Mouse (Mus musculus): Measurements from ENCODE around the gene Nr5a2. TPM values are rescaled to one million over a fixed set of nuclear protein-coding genes. Genes with fewer than 3 reads are reported as not detected.

Gene Nr5a2
- total and polyA plus RNA-seq, 2 experiments from 2014 or later, result 0.43 to 2.6 TPM

GRCm38 (mm10) chr1:136894753-136895152 lies 65.5 kb downstream of the Nr5a2 start:
- Histone ChIP-seq H3K4me1 (ENCODE audit: insufficient read depth, low read length) (no peaks in the 10 kb centered on the region), H3K4me2 (ENCODE audit: low read depth, low read length, poor library complexity, severe bottlenecking) (no peak overlapping the region), H3K9ac (replicated peaks; ENCODE audit: low read length, poor library complexity, severe bottlenecking) (no peak overlapping the region), H3K36me3 (ENCODE audit: insufficient read depth, low read length) (no peaks in the 10 kb centered on the region), H3K27ac (ENCODE audit: low read depth, low read length) (no peak overlapping the region), H3K27me3 (ENCODE audit: insufficient read depth, low read length) (no peaks in the 10 kb centered on the region), H3K4me3 (ENCODE audit: low read depth, low read length) (no peak overlapping the region), H3K9me3 (ENCODE audit: low read length) (no peaks in the 10 kb centered on the region)
- 72% methylated on average over 2 of the region's 2 CpGs for WGBS
- ATAC-seq (ENCODE audit: low FRiP score) (no peak), DNase-seq (ENCODE audit: low spot score) (no peak)
- TF ChIP-seq CTCF (IDR thresholded peaks at IDR 0.05), result no peak

GRCm38 (mm10) chr1:136893162-136893561 lies 67.1 kb downstream of the Nr5a2 start:
- Histone ChIP-seq H3K9ac (replicated peaks; ENCODE audit: low read length, poor library complexity, severe bottlenecking) (no peak overlapping the region), H3K27ac (ENCODE audit: low read depth, low read length) (no peak overlapping the region), H3K4me1 (ENCODE audit: insufficient read depth, low read length) (peaks cover 5% of the 10 kb centered on the region; the same call in 1 of the 2 replicates), H3K4me3 (ENCODE audit: low read depth, low read length) (no peak overlapping the region), H3K4me2 (ENCODE audit: low read depth, low read length, poor library complexity, severe bottlenecking) (no peak overlapping the region), H3K36me3 (ENCODE audit: insufficient read depth, low read length) (no peaks in the 10 kb centered on the region), H3K27me3 (ENCODE audit: insufficient read depth, low read length) (no peaks in the 10 kb centered on the region), H3K9me3 (ENCODE audit: low read length) (no peaks in the 10 kb centered on the region)
- no peak for TF ChIP-seq CTCF (IDR thresholded peaks at IDR 0.05)
- no peak for ATAC-seq (ENCODE audit: low FRiP score)
- WGBS, result 89% methylated on average over 6 of the region's 6 CpGs
- no peak for DNase-seq (ENCODE audit: low spot score)

- TF ChIP-seq CTCF (IDR thresholded peaks at IDR 0.05), result no peak
- no peaks in the 10 kb centered on the region for H3K36me3 ChIP-seq (ENCODE audit: insufficient read depth, low read length)
- 85% methylated on average over 7 of the region's 7 CpGs for WGBS
- H3K9me3 ChIP-seq (ENCODE audit: low read length), result no peaks in the 10 kb centered on the region
- H3K4me2 ChIP-seq (ENCODE audit: low read depth, low read length, poor library complexity, severe bottlenecking), result no peak overlapping the region
- peaks cover 5% of the 10 kb centered on the region; the same call in 1 of the 2 replicates for H3K4me1 ChIP-seq (ENCODE audit: insufficient read depth, low read length)
- no peaks in the 10 kb centered on the region for H3K27me3 ChIP-seq (ENCODE audit: insufficient read depth, low read length)
- ATAC-seq (ENCODE audit: low FRiP score) (no peak), DNase-seq (ENCODE audit: low spot score) (no peak)
- H3K9ac ChIP-seq (replicated peaks; ENCODE audit: low read length, poor library complexity, severe bottlenecking), result no peak overlapping the region
- no peak overlapping the region for H3K27ac ChIP-seq (ENCODE audit: low read depth, low read length)
- H3K4me3 ChIP-seq (ENCODE audit: low read depth, low read length), result no peak overlapping the region
Observed at GRCm38 (mm10) chr1:136890439-136890838, 69.8 kb downstream of the Nr5a2 start.

GRCm38 (mm10) chr1:136888704-136889103 lies 71.5 kb downstream of the Nr5a2 start:
- WGBS, result 20% methylated on average over 6 of the region's 6 CpGs
- H3K4me3 ChIP-seq (ENCODE audit: low read depth, low read length), result no peak overlapping the region
- H3K9ac ChIP-seq (replicated peaks; ENCODE audit: low read length, poor library complexity, severe bottlenecking), result no peak overlapping the region
- H3K36me3 ChIP-seq (ENCODE audit: insufficient read depth, low read length), result no peaks in the 10 kb centered on the region
- DNase-seq (ENCODE audit: low spot score) (no peak), ATAC-seq (ENCODE audit: low FRiP score) (no peak; the same call in 1 of the 2 replicates)
- no peaks in the 10 kb centered on the region for H3K27me3 ChIP-seq (ENCODE audit: insufficient read depth, low read length)
- H3K27ac ChIP-seq (ENCODE audit: low read depth, low read length), result no peak overlapping the region
- no peaks in the 10 kb centered on the region for H3K9me3 ChIP-seq (ENCODE audit: low read length)
- no peak for TF ChIP-seq CTCF (IDR thresholded peaks at IDR 0.05)
- H3K4me1 ChIP-seq (ENCODE audit: insufficient read depth, low read length), result peaks cover 5% of the 10 kb centered on the region; the same call in 1 of the 2 replicates
- no peak overlapping the region for H3K4me2 ChIP-seq (ENCODE audit: low read depth, low read length, poor library complexity, severe bottlenecking)

GRCm38 (mm10) chr1:136886678-136887077 lies 73.6 kb downstream of the Nr5a2 start:
- Histone ChIP-seq H3K4me2 (ENCODE audit: low read depth, low read length, poor library complexity, severe bottlenecking) (no peak overlapping the region), H3K27ac (ENCODE audit: low read depth, low read length) (no peak overlapping the region), H3K9ac (replicated peaks; ENCODE audit: low read length, poor library complexity, severe bottlenecking) (no peak overlapping the region), H3K4me3 (ENCODE audit: low read depth, low read length) (no peak overlapping the region), H3K4me1 (ENCODE audit: insufficient read depth, low read length) (peaks cover 5% of the 10 kb centered on the region; the same call in 1 of the 2 replicates), H3K9me3 (ENCODE audit: low read length) (no peaks in the 10 kb centered on the region), H3K36me3 (ENCODE audit: insufficient read depth, low read length) (no peaks in the 10 kb centered on the region), H3K27me3 (ENCODE audit: insufficient read depth, low read length) (no peaks in the 10 kb centered on the region)
- no peak for ATAC-seq (ENCODE audit: low FRiP score)
- WGBS, result 46% methylated on average over 6 of the region's 6 CpGs
- DNase-seq (ENCODE audit: low spot score), result no peak
- no peak for TF ChIP-seq CTCF (IDR thresholded peaks at IDR 0.05)

GRCm38 (mm10) chr1:136883458-136884174 lies 76.6 kb downstream of the Nr5a2 start:
- 51% methylated on average over 13 of the region's 13 CpGs for WGBS
- DNase-seq (ENCODE audit: low spot score) (no peak), ATAC-seq (ENCODE audit: low FRiP score) (no peak)
- H3K4me3 ChIP-seq (ENCODE audit: low read depth, low read length), result no peak overlapping the region
- H3K9ac ChIP-seq (replicated peaks; ENCODE audit: low read length, poor library complexity, severe bottlenecking), result no peak overlapping the region
- H3K27me3 ChIP-seq (ENCODE audit: insufficient read depth, low read length), result no peaks in the 10 kb centered on the region
- no peak overlapping the region for H3K4me2 ChIP-seq (ENCODE audit: low read depth, low read length, poor library complexity, severe bottlenecking)
- peaks cover 2% of the 10 kb centered on the region; the same call in 1 of the 2 replicates for H3K4me1 ChIP-seq (ENCODE audit: insufficient read depth, low read length)
- no peak overlapping the region for H3K27ac ChIP-seq (ENCODE audit: low read depth, low read length)
- H3K9me3 ChIP-seq (ENCODE audit: low read length), result no peaks in the 10 kb centered on the region
- TF ChIP-seq CTCF (IDR thresholded peaks at IDR 0.05), result no peak
- H3K36me3 ChIP-seq (ENCODE audit: insufficient read depth, low read length), result no peaks in the 10 kb centered on the region
